Mouse (Mus musculus): ENCODE data around the gene Zfp663. TPM values are rescaled to one million over a fixed set of nuclear protein-coding genes. Genes with fewer than 3 reads are reported as not detected.

Gene Zfp663
- total RNA-seq (2021): not detected
- long read RNA-seq, experiment 1: 0 reads
- long read RNA-seq, experiment 2: 0 reads

- no peak for DNase-seq
- intact Hi-C loops (cut with DNase I): loop anchor here (10.0 kb wide), 1 partner anchor 116 kb away; no protein-coding TSS in a partner anchor
Observed at GRCm38 (mm10) chr2:165368496-165368895, at the start of gene Zfp663. Gene Zfp663 (minus strand): TSS chr2:165368729.

DNA sequence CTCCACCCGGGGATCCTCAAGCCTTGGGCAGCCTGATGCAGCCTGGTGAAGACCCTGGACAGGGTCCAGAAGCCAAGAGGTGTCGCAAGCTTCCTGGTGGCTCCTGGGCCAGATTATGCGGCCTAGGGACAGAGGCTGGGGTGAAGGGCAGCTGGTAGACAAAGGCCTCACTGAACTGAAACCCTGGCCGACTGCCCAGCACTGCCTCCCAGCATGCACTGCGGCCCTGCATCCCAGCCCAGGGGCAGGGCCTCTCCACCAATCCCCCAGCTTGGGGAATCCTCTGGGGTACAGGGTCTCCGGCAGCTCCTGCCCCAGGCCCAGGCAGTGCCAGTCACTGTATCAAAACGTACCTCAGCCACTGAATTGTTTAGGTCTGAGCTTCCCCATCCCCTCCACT is 48.8 kb upstream of the Zfp663 start:
- no peak for DNase-seq
- intact Hi-C loops (cut with DNase I): no loop called here

- DNase-seq: no peak
- intact Hi-C loops (cut with DNase I): no loop called here
Observed at GRCm38 (mm10) chr2:165415795-165416194, 47.3 kb upstream of the Zfp663 start.

GRCm38 (mm10) chr2:165415141-165415721 is 46.7 kb upstream of the Zfp663 start:
- intact Hi-C loops (cut with DNase I): no loop called here
- no peak for DNase-seq

GRCm38 (mm10) chr2:165414321-165414720 is 45.8 kb upstream of the Zfp663 start:
- DNase-seq: no peak
- intact Hi-C loops (cut with DNase I): no loop called here

DNA sequence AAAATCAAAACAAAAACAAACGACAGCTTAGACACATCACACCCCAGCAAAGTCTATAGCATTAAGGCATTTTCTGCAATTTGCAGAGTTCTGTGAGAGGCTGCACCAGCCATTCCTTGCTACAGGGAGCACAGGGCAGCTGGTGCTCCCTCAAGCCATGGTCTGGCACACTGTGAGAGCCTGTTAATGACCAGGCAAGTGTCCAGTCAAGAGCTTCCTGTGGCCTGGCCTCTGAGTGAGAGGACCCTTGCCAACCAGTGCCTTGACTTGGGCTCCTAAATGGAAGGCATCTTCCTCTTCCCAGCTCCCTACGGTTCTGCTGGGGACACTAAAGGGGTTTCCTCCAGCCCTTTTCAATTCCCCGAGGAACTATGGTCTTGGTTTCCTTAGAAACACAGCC is 45.4 kb upstream of the Zfp663 start:
- no peak for DNase-seq
- intact Hi-C loops (cut with DNase I): no loop called here

DNA sequence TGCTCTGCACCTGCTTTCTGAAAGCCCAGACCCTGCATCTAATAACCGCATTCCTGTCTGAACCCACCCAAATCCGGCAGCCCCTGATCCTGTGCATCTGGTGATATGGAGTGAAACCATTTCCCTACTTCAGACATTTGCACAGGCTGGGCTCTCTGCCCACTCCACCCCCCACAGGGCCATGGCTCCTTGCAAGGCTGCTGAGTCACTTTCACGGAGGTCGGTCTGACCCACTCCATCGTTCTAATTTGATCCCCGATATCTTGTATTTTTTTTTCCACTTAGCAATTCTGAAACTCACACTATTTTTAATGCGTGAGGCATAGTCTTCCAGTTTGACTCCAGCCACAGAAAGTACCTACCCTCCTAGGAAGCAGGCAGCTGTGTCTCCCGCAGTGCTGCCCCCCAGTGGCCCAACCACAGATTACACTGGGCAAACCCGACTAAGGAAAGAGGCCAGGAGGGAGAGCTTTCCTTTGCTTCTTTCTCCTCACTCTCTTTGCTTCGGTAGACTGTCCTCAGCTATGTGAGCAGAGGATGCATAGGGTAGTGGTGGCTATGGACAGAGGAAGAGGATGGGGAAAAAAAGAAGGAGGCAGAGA is 39.3 kb upstream of the Zfp663 start:
- intact Hi-C loops (cut with DNase I): loop anchor here (2.0 kb wide), 1 partner anchor 15 kb away; no protein-coding TSS in a partner anchor
- peak; percentile 70 to 81 for DNase-seq

- no peak for DNase-seq
- intact Hi-C loops (cut with DNase I): no loop called here
Observed at GRCm38 (mm10) chr2:165405351-165405750, 36.8 kb upstream of the Zfp663 start.

DNA sequence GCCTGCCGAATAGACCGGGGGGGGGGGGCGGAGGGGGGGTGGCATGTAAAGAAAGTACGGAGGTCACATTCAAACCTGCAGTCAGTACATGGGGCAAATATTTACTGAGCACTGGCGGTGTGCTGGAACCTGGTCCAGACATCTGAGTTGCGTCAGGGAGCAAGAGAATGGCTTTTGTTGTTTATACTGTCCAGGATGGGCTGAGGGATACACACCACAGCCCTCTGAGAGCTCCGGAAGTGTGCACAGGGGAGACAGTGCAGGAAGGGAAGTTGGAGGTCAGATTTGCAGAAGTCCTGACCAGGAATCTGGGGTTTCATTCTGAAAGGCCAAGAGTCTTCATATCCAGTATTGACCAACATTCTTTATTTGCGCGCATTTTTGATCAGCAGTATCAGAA is 36.4 kb upstream of the Zfp663 start:
- no peak for DNase-seq
- intact Hi-C loops (cut with DNase I): no loop called here

DNA sequence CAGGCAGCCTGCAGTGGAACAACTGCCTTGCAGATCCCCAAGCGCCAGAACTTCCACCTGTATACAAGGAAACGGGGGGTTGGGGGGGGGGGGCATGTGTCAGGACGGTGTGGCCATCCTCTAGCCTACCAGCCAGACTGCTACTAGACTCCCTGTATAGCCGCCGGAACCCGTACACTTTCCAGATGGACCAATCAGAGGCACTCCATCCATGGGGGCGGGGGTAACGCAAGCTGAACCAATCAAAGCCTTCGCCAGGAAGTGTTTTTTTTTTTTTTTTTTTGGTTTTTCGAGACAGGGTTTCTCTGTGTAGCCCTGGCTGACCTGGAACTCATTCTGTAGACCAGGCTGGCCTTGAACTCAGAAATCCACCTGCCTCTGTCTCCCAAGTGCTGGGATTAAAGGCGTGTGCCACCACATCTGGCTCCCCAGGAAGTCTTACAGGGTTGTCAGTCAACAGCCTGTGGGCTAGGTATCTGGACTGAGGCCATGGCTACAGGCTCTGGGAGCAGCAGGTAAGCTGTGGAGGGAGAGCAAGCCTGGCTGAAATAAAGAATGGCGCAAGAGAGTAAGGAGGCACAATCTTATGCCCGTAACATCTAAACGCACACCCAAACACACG is 29.7 kb upstream of the Zfp663 start:
- DNase-seq: no peak
- intact Hi-C loops (cut with DNase I): no loop called here

DNA sequence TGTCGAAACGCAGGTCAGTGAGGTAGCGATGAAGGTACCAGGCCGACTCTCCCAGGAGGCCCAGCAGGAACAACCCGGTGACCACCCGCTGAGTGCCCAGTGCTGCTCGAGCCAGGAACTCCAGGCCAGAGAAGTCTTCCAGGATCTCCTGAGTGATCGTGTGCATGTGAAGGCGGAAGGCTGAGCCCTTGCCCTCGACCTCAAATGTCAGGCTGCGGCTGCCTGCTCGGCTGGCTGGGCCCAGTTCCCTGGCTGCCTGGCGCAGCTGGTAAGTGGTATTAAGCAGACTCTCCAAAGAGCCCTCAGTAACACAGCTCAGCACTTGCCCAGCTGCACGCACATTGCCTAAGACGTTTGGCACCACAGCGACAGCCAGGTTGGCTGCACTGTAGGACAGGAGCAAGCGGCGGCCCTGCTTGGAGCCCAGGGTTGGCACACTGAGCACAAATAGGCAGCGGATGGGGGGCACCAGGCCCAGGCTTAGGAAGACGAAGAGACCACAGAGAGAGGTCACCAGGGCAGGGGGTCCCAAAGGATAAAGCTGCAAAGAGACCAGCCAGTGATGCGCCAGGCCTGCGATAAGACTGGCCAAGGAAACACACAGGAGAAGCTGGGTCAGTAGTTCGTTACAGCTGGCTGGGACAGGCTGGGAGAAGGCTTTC is 29.1 kb upstream of the Zfp663 start:
- intact Hi-C loops (cut with DNase I): no loop called here
- DNase-seq: peak; percentile 48 to 53

DNA sequence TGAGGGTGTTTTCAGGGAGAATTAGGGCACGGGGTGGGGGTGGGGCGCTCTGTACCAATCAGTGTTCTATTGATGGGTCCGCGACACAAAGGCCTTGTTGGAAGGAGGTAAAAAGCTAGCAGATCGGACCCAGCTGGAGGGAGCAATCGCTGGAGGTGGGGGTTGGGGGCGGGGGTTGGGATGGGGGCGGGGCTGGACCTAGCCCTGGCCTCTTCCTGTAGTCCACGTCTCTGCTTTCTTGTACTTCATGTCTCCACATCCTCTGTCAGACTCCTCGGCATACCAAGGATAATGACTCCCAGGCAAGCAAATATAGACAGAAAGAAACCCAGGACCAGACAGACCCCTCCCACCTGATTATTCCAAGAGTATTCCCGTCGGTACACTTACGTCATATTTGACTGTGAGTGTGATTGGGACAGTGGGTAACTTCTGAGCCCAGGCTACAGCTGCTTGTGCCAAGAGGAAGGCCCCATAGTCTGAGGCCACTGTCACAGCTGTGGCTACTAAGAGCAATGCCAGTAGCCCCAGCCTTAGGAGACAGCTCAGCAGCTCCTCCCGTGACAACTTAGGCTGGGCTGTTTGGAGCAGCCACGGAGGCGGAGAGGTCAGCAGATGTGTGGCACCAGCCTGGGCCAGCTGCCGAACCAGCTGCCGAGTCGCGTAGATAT is 28.4 kb upstream of the Zfp663 start:
- peak in 1 of 2 experiments; percentile 21 for DNase-seq
- intact Hi-C loops (cut with DNase I): no loop called here

DNA sequence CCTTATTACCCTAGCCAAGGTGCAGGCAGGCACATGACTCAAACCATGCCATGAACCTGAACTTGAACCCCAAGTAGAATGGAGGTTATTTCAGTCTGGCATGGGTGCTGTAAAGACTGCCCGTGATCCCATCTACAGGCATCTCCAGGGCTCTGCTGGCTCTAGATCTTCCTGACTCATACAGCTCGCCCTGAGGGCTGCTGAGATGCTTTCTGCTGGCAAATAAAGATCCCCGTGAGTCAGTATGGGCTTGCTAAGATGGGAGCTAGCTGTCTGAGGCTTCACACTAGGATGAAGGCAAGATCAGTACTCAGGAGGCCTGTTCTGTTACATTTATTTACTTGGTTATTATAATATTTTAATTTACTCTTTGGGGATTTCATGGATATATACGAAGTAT is 23.6 kb upstream of the Zfp663 start:
- DNase-seq: no peak
- intact Hi-C loops (cut with DNase I): loop anchor here (2.0 kb wide), 1 partner anchor 17 kb away; no protein-coding TSS in a partner anchor

GRCm38 (mm10) chr2:165391561-165391960 is 23.0 kb upstream of the Zfp663 start:
- intact Hi-C loops (cut with DNase I): loop anchor here (1.0 kb wide), 1 partner anchor 93 kb away; no protein-coding TSS in a partner anchor
- DNase-seq: peak; percentile 33 to 40

- DNase-seq: no peak
- intact Hi-C loops (cut with DNase I): no loop called here
Observed at GRCm38 (mm10) chr2:165389299-165389952, 20.9 kb upstream of the Zfp663 start.

DNA sequence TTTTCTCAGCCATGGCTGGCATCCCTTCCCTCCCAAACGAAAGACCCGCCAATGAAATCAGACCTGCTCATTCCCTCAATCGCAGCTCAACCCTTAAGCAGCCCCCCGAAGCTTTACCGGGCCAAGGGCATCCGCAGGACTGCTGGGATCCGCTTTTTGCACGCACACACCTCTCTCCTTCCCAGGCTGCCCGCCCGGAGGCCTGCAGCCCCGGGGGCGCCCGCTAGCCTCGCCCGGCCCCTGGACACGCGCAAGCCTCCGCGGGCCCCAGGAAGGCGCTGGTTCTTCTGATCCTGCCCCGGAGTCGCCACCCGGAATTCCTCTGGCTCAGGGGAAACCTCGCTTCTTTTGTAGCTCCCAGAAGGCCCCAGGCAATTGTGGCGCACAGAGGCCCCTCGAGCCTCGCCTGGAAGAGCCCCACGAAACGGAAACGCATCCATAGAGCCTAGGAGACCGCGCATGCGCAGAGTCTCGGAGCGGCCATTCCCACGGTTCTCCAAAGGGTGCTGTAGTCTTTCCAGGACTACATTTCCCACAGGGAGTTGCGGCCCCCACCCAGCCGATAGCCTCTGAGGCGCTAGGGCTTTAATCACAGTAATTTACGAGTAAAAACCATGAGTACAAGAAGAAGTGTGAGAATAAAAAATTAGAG is 19.4 kb upstream of the Zfp663 start, which contains the start of gene Zfp334:
TSS of gene Zfp334 (minus strand) at position 416 of the 652 bp plus-strand sequence.
- intact Hi-C loops (cut with DNase I): no loop called here
- DNase-seq: peak; percentile 91 to 95

GRCm38 (mm10) chr2:165387370-165387769 is 18.8 kb upstream of the Zfp663 start:
- DNase-seq: no peak
- intact Hi-C loops (cut with DNase I): no loop called here

DNA sequence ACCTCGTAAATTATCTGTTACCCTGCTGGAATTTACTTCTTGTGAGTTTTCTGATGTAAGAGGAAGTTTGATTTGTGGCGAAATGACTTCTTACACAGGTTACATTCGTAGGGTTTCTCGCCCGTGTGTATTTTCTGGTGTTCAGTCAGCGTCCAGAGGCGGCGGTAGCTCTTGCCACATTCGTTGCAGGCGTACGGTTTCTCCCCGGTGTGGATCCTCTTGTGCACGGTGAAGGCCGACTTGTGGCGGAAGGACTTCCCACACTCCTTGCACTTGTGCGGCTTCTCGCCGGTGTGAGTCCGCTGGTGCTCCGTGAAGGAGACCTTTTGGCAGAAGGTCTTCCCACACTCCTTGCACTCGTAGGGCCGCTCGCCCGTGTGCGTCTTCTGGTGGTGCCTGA is 11.5 kb upstream of the Zfp663 start:
- DNase-seq: no peak
- intact Hi-C loops (cut with DNase I): no loop called here

DNA sequence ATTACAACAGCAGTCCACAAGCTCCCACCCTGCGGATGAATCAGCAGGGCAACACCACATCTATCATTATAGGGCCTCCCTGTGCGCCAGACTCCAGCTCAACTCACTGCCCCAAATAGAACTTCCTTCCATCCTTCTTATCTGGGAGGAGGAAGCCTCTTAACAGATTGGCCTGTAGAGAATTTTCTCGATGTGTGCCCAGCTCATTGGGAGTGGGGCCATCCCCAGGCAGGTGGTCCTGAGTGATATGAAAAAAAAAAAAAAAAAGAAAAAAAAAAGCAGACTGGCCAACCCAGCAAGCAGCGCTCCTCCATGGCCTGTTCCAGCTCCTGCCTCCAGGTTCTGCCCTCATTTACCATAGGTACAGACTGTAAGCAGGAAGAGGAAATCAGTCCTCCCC is 7.5 kb upstream of the Zfp663 start:
- intact Hi-C loops (cut with DNase I): no loop called here
- DNase-seq: no peak

- DNase-seq: no peak
- intact Hi-C loops (cut with DNase I): no loop called here
Observed at GRCm38 (mm10) chr2:165375478-165375877, 6.9 kb upstream of the Zfp663 start.
